Mouse (Mus musculus) megakaryocyte, embryonic 14.5 days (primary cell): ENCODE results near the gene Tex50. TPM values are rescaled to one million over a fixed set of nuclear protein-coding genes. Genes with fewer than 3 reads are reported as not detected.
A peak's percentile ranks its signal among the peaks of the same experiment; 100 is the strongest.
"Not testable (repeated sequence)": the region's sequence is repeated elsewhere in the genome, so short reads cannot be mapped to it uniquely, and the experiment has no call there.

Experiments
- H3K27me3 ChIP-seq: replicated peaks from 2 replicates; pipeline ENCODE3; 2012; ENCODE audit warnings: inconsistent platforms
- H3K36me3 ChIP-seq: replicated peaks from 2 replicates; pipeline ENCODE3; 2012; ENCODE audit warnings: low read length, inconsistent platforms, mixed read lengths
- H3K4me1 ChIP-seq: 2 replicates; pipeline ENCODE4 v1.6.1; 2012; ENCODE audit warnings: inconsistent platforms
- H3K4me3 ChIP-seq: replicated peaks from 2 replicates; pipeline ENCODE3; 2012; ENCODE audit warnings: moderate library complexity, mild to moderate bottlenecking, inconsistent platforms
- H3K9me3 ChIP-seq: 2 replicates; pipeline ENCODE4 v1.6.1; 2012; ENCODE audit warnings: inconsistent platforms
- FLI1 ChIP-seq: IDR thresholded peaks from 2 replicates; pipeline ENCODE4 v1.6.1; 2012; ENCODE audit warnings: low read length, inconsistent platforms, mixed read lengths
- GATA1 ChIP-seq: IDR thresholded peaks from 3 replicates; pipeline ENCODE4 v1.6.1; 2012; ENCODE audit warnings: mixed read lengths, low read length, inconsistent platforms, borderline replicate concordance
- polyA plus RNA-seq: library from polyadenylated mRNA; stranded (reverse); fragments of >175 nt; gene quantifications from 2 replicates; pipeline ENCODE4 v1.2.3, GENCODE M21; 2012; ENCODE audit warnings: low replicate concordance; ENCODE audit not compliant: insufficient read depth

Gene Tex50
- polyA plus RNA-seq, 1 experiment: not detected

- Histone ChIP-seq H3K27me3 (peaks cover 2% of the 10 kb centered on the region), H3K4me1 (peaks cover 7% of the 10 kb centered on the region; the same call in 1 of the 2 replicates), H3K36me3 (no peaks in the 10 kb centered on the region), H3K9me3 (0 out of 2 replicates have a peak, but pooled peaks cover 6% of the 10 kb centered on the region), H3K4me3 (no peak overlapping the region)
- no peak for TF ChIP-seq FLI1
- no peak for TF ChIP-seq GATA1
These were observed 1.2 kb upstream of the Tex50 start for GRCm38 (mm10) chr1:161160266-161160665.

GRCm38 (mm10) chr1:161156546-161156945 is 2.6 kb downstream of the Tex50 start:
- no peaks in the 10 kb centered on the region for H3K36me3 ChIP-seq
- no peaks in the 10 kb centered on the region for H3K9me3 ChIP-seq
- H3K4me3 ChIP-seq: no peak overlapping the region
- TF ChIP-seq GATA1 (no peak), FLI1 (no peak)
- peaks cover 2% of the 10 kb centered on the region for H3K27me3 ChIP-seq
- peaks cover 7% of the 10 kb centered on the region; the same call in 1 of the 2 replicates for H3K4me1 ChIP-seq

- TF ChIP-seq GATA1: no peak
- no peak for TF ChIP-seq FLI1
- Histone ChIP-seq H3K36me3 (no peaks in the 10 kb centered on the region), H3K9me3 (0 out of 2 replicates have a peak, but pooled peaks cover 4% of the 10 kb centered on the region), H3K4me3 (no peak overlapping the region), H3K27me3 (peaks cover 2% of the 10 kb centered on the region), H3K4me1 (no peaks in the 10 kb centered on the region)
These were observed 8.0 kb downstream of the Tex50 start for GRCm38 (mm10) chr1:161151098-161151497.

GRCm38 (mm10) chr1:161147888-161148287 is 11.2 kb downstream of the Tex50 start:
- TF ChIP-seq GATA1: no peak
- TF ChIP-seq FLI1: no peak

GRCm38 (mm10) chr1:161145611-161146010 is 13.5 kb downstream of the Tex50 start:
- H3K27me3 ChIP-seq, H3K9me3 ChIP-seq, H3K4me1 ChIP-seq, H3K36me3 ChIP-seq, H3K4me3 ChIP-seq: not testable (repeated sequence)

More at GRCm38 (mm10) chr1:161147888-161148287, 11.2 kb downstream of the Tex50 start:
- Histone ChIP-seq H3K9me3 (peaks cover 9% of the 10 kb centered on the region; the same call in 1 of the 2 replicates), H3K27me3 (peaks cover 2% of the 10 kb centered on the region), H3K36me3 (no peaks in the 10 kb centered on the region), H3K4me1 (no peaks in the 10 kb centered on the region; the same call in 1 of the 2 replicates), H3K4me3 (no peak overlapping the region)

- H3K9me3 ChIP-seq: peaks cover 7% of the 10 kb centered on the region; the same call in 1 of the 2 replicates
- H3K4me3 ChIP-seq: no peak overlapping the region
- H3K27me3 ChIP-seq: peaks cover 6% of the 10 kb centered on the region
- H3K36me3 ChIP-seq: no peaks in the 10 kb centered on the region
- TF ChIP-seq GATA1 (no peak), FLI1 (no peak)
- H3K4me1 ChIP-seq: peaks cover 10% of the 10 kb centered on the region
These were observed 15.9 kb downstream of the Tex50 start for GRCm38 (mm10) chr1:161143216-161143615.

DNA sequence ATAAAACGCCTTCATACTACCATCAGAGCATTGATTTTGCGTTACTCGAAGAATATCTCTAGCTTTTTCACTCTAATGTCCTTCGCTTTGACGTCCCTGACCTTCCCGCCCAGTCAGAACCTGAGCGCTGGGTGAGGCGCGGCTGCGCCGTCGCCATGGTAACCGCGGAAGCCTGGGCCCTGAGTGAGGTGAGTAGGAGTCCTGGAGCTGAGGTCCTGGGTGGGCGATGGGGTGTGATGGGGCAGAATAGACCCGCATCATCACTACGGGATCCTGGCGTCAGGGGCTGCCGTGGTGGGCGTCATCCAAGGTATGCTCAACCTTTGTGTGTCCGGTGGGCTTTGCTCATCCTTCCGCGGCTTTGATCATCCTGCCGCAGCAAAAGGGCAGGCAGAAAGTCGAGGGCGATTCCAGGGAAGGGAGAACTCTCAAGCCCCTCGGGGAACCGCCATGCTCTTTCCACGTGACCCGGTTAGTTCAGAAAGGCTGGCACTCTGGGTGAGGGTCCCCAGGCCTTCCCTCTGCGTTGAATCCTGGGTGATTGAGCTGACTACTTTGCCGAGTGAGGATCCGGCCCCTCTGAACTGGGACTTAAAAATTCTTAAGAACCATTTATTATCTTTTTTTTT is 16.5 kb downstream of the Tex50 start, which contains the start of gene Ankrd45:
Gene Ankrd45, plus strand, starts transcription at position 161 of the 629 bp plus-strand sequence.
- TF ChIP-seq FLI1 (no peak), GATA1 (no peak)
- Histone ChIP-seq H3K9me3 (peaks cover 5% of the 10 kb centered on the region; the same call in 1 of the 2 replicates), H3K36me3 (no peaks in the 10 kb centered on the region), H3K4me3 (peak within 1 kb of the TSS; percentile 72), H3K4me1 (peaks cover 10% of the 10 kb centered on the region), H3K27me3 (peaks cover 5% of the 10 kb centered on the region)

DNA sequence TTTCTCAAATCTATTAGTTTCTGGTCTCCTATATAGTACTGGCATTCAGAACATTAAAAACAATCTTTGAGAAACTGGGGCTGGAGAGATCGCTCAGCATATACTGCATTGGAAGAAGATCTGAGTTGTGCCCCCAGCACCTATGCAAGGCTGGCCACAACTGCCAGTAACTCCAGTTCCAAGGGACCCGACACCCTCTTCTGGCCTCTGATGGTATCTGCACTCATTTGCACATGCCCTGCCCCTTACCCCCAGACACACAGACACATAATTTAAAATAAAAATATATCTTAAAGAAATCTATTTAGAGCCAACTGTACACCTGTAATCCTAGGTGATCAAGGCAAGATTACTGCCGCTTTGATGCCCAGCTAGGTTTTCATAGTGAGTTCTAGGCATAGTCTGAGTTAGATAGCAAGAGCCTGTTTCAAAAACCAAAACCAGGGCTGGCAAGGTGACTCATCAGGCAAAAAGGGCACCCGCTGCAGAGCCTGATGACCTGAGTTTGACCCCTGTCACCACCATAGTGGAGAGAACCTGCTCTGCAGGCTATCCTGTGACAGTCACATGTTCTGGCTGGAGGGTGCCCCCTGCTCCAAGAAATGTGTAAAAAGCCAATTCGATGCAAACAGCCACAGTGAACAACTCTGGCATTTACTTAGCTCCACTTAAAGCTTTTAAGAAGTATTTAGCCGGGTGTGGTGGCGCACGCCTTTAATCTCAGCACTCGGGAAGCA is 18.9 kb downstream of the Tex50 start:
- TF ChIP-seq GATA1 (no peak), FLI1 (no peak)
- peaks cover 10% of the 10 kb centered on the region for H3K4me1 ChIP-seq
- no peaks in the 10 kb centered on the region for H3K36me3 ChIP-seq
- no peak overlapping the region for H3K4me3 ChIP-seq
- H3K27me3 ChIP-seq: peaks cover 5% of the 10 kb centered on the region
- H3K9me3 ChIP-seq: no peaks in the 10 kb centered on the region

GRCm38 (mm10) chr1:161139496-161139895 is 19.6 kb downstream of the Tex50 start:
- H3K27me3 ChIP-seq: peaks cover 5% of the 10 kb centered on the region
- no peaks in the 10 kb centered on the region for H3K9me3 ChIP-seq
- no peak overlapping the region for H3K4me3 ChIP-seq
- no peaks in the 10 kb centered on the region for H3K36me3 ChIP-seq
- peaks cover 10% of the 10 kb centered on the region for H3K4me1 ChIP-seq
- TF ChIP-seq FLI1 (no peak), GATA1 (no peak)

GRCm38 (mm10) chr1:161130726-161131664 is 28.1 kb downstream of the Tex50 start, which contains the start of gene Klhl20:
Klhl20 (minus strand) TSS chr1:161131511.
- Histone ChIP-seq H3K4me3 (peak within 1 kb of the TSS; percentile 98), H3K9me3 (peaks cover 6% of the 10 kb centered on the region; the same call in 1 of the 2 replicates), H3K27me3 (no peaks in the 10 kb centered on the region), H3K4me1 (peaks cover 29% of the 10 kb centered on the region), H3K36me3 (peaks cover 24% of the 10 kb centered on the region)
- peak; percentile 61; the same call in 1 of the 2 replicates for TF ChIP-seq FLI1
- no peak for TF ChIP-seq GATA1
